Comparison of ENCODE assay signal across 9 mouse cellular contexts in the genomic region with DNA sequence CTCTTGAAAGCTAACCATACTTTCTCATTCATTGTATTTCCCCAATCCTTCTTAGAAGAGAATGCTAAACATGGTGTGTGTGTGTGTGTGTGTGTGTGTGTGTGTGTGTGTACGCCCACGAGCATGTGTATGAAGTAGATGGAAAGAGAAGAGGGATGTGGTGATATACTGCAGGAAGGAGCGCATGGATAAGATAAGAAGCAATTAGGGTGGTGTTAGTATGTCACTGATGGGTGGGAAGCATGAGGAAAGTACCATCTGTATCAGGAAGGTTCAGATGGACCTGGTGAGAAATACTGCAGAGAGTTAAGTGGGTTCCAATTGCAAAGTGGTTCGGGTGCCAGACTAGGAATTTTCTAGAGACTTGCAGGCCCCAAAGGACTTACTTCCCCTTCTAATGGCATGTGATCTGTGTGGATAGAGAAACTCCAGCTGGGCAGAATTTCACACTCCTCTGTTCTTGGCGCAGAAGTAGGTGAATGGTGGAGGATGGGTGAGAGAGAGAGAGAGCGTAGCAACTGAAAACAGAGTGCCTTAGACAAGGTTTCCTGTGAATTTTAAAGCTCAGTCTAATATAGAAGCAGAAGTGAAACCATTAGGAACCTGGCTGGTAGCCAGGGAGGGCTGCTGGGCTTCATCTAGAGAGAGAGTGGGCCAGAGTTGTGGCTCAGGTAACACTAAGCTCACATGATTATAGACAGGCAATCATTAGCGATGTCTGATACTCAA.
DNase-seq lines count a peak whose midpoint lies in the region; ATAC-seq lines count a peak whose summit lies in the region.
"Had no signal": no experiment of that assay in that cellular context is flagged by ENCODE, and none has a peak within 500 bp of the region (broad histone marks: within the 10 kb centered on the region; RNA-seq: fewer than 3 reads in every experiment).

No protein-coding gene starts in this region.

- WGBS in heart, embryonic 10.5 days: 45% methylated on average over 7 of the region's 7 CpGs
- 71% methylated on average over 7 of the region's 7 CpGs for WGBS in embryonic facial prominence, embryonic 14.5 days
- 88% methylated on average over 7 of the region's 7 CpGs for WGBS in midbrain, embryonic 16.5 days

- ATAC-seq in embryonic facial prominence, embryonic 14.5 days (ENCODE audit: low read depth): peak; percentile 76
- ATAC-seq in midbrain, embryonic 16.5 days: no peak

- H3K36me3 ChIP-seq in heart, embryonic 10.5 days: no peaks in the 10 kb centered on the region
- H3K36me3 ChIP-seq in embryonic facial prominence, embryonic 14.5 days (ENCODE audit: control insufficient read depth, insufficient read depth, low read length): no peaks in the 10 kb centered on the region
- no peaks in the 10 kb centered on the region for H3K36me3 ChIP-seq in midbrain, embryonic 16.5 days (ENCODE audit: control insufficient read depth, insufficient read depth, low read length)

- H3K4me2 ChIP-seq in embryonic facial prominence, embryonic 14.5 days (ENCODE audit: low read depth, low read length): no peak overlapping the region
- H3K4me2 ChIP-seq in midbrain, embryonic 16.5 days (ENCODE audit: low read length): no peak overlapping the region

- H3K9ac ChIP-seq in embryonic facial prominence, embryonic 14.5 days (ENCODE audit: low read depth, low read length): no peak overlapping the region
- no peak overlapping the region for H3K9ac ChIP-seq in midbrain, embryonic 16.5 days (ENCODE audit: low read depth, low read length)
- H3K9ac ChIP-seq: liver, embryonic 14.5 days had no signal

- peak; percentile 38 to 59 for DNase-seq in heart, adult 18-20 months
- no peak for DNase-seq in heart, embryonic 10.5 days (ENCODE audit: low spot score)
- peak; percentile 53 for DNase-seq in embryonic facial prominence, embryonic 14.5 days (ENCODE audit: low spot score)
- DNase-seq in left cerebral cortex, postnatal 25 days (ENCODE audit: low spot score in 2 of 2): peak; percentile 19 to 57
- DNase-seq in right cerebral cortex, postnatal 10 days (ENCODE audit: low spot score in 2 of 2): peak; percentile 51 to 63
- no peak for DNase-seq in retina, postnatal 1 day
- DNase-seq in cerebellum, adult 9-11 months: no peak

- no peak overlapping the region for H3K27ac ChIP-seq in heart, embryonic 10.5 days
- H3K27ac ChIP-seq in embryonic facial prominence, embryonic 14.5 days (replicated peaks; ENCODE audit: low read depth, low read length): no peak overlapping the region
- H3K27ac ChIP-seq in midbrain, embryonic 16.5 days (ENCODE audit: low read length): no peak overlapping the region
- H3K27ac ChIP-seq: liver, embryonic 14.5 days had no signal

- no peaks in the 10 kb centered on the region for H3K9me3 ChIP-seq in heart, embryonic 10.5 days
- no peaks in the 10 kb centered on the region for H3K9me3 ChIP-seq in embryonic facial prominence, embryonic 14.5 days (ENCODE audit: control insufficient read depth, low read length)
- no peaks in the 10 kb centered on the region for H3K9me3 ChIP-seq in midbrain, embryonic 16.5 days (replicated peaks; ENCODE audit: control insufficient read depth, low read length, poor library complexity, severe bottlenecking)

- H3K4me3 ChIP-seq in heart, embryonic 10.5 days: no peak overlapping the region
- no peak overlapping the region for H3K4me3 ChIP-seq in embryonic facial prominence, embryonic 14.5 days (ENCODE audit: low read depth, low read length)
- no peak overlapping the region for H3K4me3 ChIP-seq in midbrain, embryonic 16.5 days (ENCODE audit: low read depth, low read length)

- H3K27me3 ChIP-seq in heart, embryonic 10.5 days (ENCODE audit: insufficient read depth, poor library complexity, severe bottlenecking): no peaks in the 10 kb centered on the region
- H3K27me3 ChIP-seq in embryonic facial prominence, embryonic 14.5 days (replicated peaks; ENCODE audit: control insufficient read depth, insufficient read depth, low read length): no peaks in the 10 kb centered on the region
- H3K27me3 ChIP-seq in midbrain, embryonic 16.5 days (ENCODE audit: control insufficient read depth, insufficient read depth, low read depth, low read length): no peaks in the 10 kb centered on the region

- intact Hi-C loops in left cerebral cortex, postnatal 25 days (cut with DNase I): no loop called here

- H3K4me1 ChIP-seq in heart, embryonic 10.5 days: no peaks in the 10 kb centered on the region
- peaks cover 7% of the 10 kb centered on the region; the same call in 1 of the 2 replicates for H3K4me1 ChIP-seq in embryonic facial prominence, embryonic 14.5 days (ENCODE audit: control insufficient read depth, insufficient read depth, low read length)
- no peaks in the 10 kb centered on the region for H3K4me1 ChIP-seq in midbrain, embryonic 16.5 days (ENCODE audit: control insufficient read depth, insufficient read depth, low read length)

Comparison
In these comparisons a context has a peak if more than half of its experiments do, and no peak if none do; other contexts are left out.
1. DNase-seq: peak in heart, adult 18-20 months (2 of 2), embryonic facial prominence, embryonic 14.5 days (single experiment), left cerebral cortex, postnatal 25 days (2 of 2) and right cerebral cortex, postnatal 10 days (2 of 2); none in heart, embryonic 10.5 days (single experiment), retina, postnatal 1 day (single experiment) and cerebellum, adult 9-11 months (single experiment).